Mouse (Mus musculus): ENCODE results near the gene Zfp322a.
"Not testable (repeated sequence)": the region's sequence is repeated elsewhere in the genome, so short reads cannot be mapped to it uniquely, and the experiment has no call there.

Zfp322a gene

DNA sequence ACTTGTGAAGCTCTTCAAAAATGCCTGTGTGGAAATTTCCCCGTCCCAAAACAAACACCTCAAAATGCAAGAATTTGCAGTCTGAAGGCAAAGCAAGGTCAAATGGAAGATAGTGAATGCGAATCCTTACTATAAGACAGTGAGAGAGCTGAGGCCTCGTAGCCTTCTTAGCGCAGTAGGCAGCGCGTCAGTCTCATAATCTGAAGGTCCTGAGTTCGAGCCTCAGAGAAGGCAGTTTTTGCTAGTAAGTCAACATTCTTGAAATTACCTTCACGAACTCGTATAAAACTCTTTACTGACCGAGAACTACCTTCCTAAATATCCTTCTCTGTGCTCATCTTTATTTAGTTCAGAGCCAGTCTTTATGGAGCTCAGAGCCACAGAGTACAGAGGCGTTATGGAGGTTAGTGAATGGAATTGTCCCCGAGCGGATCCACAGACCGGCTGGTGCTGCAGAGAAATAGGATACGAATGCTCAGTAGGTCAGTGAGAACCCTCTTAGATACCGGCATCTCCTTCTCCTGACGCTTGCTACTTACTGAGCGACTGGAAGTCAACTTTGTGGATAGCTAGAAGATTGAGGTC is 51.6 kb downstream of the Zfp322a start:
- ATAC-seq (ENCODE audit: low TSS enrichment): no peak

DNA sequence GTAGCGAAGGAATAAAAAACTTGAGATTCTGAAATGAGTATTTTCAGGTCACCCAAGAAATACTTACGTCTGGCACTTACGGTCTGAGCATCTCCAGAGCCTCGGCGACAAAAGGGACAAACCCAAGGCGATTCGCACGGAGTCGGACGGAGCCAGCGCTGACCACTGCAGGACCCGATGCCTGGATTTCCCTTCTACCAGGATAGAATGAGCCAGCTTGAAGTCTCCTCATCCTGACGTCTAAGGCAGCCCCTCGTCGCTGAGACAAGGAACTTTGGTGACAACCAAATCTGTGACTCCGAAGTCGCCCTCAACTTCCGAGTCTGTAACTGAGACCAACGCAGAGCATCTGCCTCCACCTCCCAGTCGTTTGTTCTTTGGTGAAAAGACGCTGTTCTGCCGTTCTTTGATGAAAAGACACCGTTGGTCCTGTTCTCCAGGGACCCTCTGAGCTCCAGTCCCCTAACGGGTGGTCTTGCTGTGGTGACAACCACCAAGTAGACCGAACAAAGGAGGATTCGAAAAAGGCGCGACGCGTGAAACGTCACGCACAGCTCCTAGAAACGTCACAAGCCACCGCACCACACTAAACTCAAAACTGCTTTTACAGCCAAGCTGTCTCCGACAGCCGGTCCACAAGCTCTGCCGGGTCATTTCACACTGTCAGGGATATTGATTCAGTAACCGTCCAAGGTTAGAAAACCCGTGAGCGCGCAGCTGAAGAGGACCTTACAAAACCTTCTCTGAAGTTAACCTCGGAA is 55.9 kb downstream of the Zfp322a start:
- peak; percentile 47; the same call in 1 of the 2 replicates for ATAC-seq (ENCODE audit: low TSS enrichment)

DNA sequence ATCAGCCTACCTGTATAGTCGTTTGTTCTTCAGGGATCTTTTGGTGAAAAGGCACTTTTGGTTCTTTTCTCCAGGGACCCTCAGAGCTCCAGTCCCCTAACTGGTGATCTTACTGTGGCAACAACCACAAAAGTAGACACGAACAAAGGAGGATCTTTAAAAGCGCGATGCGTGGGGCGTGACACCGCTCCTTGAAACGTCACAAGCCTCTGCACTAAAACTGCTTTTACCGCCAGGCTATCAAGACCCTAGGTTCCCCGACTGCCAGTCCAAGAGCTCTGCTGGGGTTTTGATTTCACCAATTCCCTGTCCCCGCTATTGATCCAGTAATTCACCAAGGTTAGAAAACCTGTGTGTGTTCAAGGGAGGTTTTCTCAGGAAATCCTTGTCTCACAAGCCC is 59.0 kb downstream of the Zfp322a start:
- ATAC-seq (ENCODE audit: low TSS enrichment): no peak

DNA sequence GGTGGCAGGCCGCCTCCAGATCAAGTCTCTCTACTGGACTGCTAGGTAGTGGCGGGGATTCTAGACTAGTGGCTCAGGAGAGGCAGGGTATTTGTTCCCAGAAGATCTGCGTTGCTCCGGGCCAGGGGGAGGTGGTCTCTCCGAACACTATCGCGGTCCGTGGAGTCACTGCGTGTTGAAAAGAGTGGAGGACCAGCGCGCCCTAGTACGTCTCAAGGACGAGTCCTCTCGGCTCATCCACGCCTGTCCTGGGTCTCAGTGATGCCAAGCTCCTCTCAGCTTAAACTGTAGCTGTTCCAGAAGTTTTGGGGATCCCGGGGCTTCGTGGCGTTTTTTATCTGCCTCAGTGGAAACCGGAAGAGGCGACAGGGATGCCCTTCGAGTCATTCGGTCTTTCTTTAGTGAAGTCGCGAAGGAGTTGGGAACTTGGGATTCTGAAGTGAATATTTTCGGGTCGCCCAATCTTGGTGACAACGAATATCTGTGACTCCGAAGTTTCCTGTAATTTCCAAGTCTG is 59.5 kb downstream of the Zfp322a start:
- ATAC-seq (ENCODE audit: low TSS enrichment): no peak

DNA sequence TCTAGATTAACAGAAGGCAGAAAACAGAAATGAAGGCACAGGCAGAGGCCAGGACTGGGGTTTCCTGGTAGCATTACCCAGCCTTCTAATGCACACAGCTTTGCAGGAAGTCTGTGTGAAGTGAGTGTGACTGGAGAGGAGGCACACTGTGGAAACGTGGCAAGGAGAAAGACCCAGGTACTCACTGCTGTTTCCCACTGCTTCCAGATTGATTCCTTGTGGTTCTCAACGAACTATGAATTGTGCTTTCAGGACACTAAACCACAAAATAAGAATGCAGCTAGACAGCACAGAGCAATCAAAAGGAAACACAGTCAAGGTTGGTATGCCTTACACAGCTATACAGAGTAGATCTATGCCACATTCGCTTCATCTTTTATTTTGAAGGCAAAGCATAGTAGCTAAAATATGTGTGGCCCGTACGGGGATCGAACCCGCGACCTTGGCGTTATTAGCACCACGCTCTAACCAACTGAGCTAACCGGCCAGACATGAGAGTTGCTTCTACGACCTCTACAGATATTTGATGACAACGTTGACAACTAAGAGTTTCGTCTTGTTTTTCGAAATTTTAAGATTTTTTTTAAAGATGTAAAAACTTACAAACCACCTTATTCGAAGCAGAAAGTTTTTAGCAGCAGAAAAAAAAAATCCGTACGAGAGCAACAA is 60.2 kb downstream of the Zfp322a start:
- ATAC-seq (ENCODE audit: low TSS enrichment): not testable (repeated sequence)

DNA sequence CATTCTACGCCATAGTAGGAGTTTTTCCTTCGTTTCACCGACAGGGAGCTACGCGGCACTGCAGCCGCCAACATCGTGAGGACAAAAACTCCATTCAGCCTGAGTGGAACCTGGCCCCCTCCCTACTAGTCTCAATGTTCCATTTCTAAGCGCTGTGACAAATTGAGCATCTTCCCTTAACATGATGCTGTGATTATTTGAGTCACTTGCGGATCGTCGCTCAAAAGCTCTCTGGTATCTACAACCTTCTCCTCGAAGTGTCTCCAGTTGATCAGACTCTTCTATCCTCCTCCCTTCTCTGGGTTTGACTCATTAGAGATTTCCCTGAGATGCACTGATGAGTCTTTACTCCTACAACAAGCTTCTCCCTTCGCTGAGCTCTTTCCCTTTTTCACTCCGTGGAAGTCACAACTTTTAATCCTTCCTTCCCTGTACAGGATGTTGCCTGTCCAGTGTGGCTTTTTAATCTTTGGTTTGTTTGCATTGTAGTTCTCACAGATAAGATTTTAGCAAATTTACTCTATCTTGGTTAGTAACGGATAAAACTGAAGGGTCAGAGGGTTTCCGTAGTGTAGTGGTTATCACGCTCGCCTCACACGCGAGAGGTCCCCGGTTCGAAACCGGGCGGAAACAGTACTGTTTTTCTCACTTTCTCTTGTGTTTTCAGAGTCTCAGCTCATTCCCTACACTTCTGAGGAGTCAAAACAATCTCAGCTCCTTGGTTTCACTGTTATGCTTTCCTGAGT is 61.8 kb downstream of the Zfp322a start:
- no peak; the same call in none of the 2 replicates for ATAC-seq (ENCODE audit: low TSS enrichment)

DNA sequence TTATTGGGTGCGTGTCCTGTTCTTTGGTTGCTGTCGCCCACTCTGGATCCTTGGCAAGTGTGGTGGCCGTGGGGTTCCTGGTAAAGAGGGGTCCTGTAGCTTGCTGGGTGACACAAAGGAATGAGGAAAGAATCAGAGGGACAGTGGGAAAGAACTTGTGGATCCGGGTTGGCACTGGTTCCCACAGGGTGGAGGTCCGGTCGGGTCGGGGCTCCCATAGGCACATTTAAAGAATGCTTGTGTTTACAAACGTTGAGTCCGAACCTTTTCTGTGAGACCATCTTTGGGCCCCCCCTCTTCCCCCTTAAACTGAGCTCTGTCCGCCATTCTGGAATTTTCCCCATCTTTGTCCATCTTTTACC is 62.3 kb downstream of the Zfp322a start:
- ATAC-seq (ENCODE audit: low TSS enrichment): no peak

Data from frontal cortex, adult (tissue).